Mouse (Mus musculus) adrenal gland, adult (tissue): ENCODE measurements around the gene Zfp282.

Experiments
- DNase-seq, 2 experiments: peaks; one replicate each; pipeline ENCODE4 v3.0.0; 2022 to 2023; ENCODE audit warnings: low spot score in 1 of 2; ENCODE audit not compliant: inconsistent age in 2 of 2

Gene Zfp282

DNA sequence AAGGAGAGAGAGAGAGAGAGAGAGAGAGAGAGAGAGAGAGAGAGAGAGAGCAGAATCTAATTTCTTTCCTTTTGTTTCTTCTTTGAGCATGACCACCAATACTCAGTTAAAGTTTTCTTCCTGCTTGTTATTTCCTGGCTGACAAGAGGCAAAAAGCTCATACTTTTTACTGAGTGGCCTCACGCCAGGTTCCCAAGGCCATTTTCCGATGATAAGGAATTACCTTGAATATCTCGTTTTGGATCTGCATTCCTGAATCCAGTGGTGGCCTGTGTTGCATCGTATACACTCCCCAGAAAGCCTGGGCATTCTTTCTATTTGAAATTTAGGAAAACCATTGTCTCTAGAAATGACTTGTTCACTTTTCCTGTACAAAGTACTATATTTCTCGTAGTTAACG, 22.4 kb downstream of the Zfp282 start:
- peak; percentile 48 to 80 for DNase-seq

DNA sequence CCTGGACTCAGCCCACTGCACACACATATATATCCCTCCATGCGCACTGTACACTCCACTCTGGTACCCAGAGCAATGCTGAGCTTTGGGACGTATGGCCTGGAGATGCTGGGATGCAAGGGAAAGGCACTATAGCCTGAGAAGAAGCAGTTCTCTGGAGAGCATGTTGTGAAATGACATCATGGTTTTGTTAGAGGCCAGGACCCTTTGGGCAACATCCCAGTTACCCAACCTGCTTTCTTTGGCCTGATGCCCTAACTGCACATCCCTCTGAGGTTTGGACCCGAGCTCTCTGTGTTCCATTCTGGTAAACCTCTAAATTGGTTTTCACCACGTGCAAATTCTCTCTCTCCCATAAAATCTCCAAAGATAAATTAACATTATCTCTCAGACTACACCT, 26.6 kb downstream of the Zfp282 start:
- DNase-seq, result peak in 1 of 2 experiments; percentile 60

DNA sequence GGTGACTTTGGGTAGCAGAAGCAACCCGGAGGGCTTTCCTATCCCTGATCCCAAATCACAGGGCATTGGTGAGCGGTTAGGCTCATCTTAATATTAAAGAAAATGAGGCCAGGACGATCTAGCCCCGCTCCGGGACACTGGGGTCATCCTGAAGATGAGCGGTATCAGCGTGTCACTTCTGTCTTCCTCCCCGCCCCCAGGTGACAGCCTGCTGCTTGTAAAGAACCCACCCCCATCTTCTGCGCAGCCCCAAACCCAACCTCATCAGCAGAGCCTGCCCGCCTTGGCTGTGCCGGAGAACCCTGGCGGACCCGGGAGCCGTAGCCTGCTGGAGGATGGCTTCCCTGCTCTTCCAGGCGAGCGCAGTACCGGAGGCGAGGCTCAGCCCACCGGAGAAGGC, 27.4 kb downstream of the Zfp282 start:
- no peak for DNase-seq

DNA sequence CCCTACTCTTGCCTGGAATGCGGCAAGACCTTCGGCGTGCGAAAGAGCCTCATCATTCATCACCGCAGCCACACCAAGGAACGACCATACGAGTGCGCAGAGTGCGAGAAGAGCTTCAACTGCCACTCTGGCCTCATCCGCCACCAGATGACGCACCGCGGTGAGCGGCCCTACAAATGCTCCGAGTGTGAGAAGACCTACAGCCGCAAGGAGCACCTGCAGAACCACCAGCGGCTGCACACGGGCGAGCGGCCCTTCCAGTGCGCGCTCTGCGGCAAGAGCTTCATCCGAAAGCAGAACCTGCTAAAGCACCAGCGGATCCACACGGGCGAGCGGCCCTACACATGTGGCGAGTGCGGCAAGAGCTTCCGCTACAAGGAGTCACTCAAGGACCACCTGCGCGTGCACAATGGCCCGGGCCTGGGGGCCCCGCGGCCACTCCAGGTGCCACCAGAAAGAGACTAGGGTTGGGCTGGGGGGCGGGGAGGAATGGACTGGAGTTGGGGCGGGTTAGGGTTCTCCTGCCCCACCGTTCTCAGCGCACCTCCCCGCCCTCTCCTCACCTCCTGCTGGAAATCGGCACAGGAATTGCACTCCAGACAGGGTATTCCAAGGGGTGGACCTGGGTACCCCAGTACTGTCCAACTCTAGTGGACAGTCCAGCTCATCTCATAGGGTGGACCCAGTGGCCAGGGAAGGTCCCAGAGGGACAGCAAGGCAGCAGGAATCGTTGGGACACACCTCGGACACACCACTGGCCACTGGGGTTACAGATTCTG, 28.1 kb downstream of the Zfp282 start:
- no peak for DNase-seq

DNA sequence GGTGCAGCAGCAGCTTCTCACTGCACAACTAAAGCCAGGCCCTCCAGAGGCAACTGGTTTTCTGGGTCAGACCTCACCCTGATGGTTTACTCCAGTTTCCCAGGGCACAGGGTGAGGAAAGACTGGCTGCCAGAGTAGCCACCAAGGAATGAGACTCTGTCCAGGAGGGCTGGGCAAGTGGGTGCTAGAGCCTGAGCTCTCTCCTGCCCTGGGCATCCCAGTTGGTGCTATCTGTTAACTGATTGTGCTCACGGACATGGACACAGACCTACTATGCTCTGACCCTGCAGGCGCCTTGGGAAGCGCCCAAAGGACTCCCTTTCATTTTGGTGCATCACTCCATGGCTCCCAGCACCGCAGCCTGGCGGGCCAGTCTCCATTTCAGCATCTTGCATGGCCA, 29.3 kb downstream of the Zfp282 start:
- DNase-seq, result no peak

DNA sequence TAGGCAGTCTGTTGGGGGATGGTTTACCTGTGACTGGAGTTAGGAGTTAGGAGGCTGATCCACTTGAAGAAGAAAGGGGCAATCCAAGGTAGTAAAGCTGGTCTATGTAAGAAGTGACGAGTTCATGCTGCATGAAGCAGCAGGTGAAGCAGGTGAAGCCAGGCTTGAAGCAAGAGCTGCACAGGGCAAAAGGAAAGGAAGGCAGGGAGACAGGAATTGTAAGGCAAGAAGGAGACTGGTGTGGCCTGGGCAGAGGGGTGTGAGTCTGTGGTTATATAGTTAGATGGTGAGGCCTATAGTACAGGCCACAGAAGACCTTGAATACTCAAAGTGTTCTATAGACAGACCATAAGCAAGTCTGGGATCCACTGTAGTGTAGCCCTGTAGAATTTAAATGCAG, 32.0 kb downstream of the Zfp282 start:
- no peak for DNase-seq

DNA sequence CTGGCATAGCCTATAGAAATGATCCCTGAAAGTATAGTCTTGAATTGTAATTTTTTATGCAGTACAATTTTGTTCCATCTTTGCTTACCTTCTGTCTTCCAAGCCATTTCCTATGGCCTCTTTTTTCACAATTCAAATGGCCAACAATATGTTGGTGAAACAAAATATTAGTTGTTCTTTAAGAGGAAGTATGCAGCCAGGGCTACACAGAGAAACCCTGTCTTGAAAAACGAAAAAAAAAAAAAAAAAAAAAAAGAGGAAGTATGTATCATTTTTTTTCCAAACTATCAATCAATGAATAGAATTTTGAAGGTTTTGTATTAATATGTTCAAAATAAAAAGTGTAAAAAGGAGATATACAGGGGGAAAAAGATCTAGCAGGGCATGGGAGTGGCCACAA, 34.6 kb downstream of the Zfp282 start:
- no peak for DNase-seq

DNA sequence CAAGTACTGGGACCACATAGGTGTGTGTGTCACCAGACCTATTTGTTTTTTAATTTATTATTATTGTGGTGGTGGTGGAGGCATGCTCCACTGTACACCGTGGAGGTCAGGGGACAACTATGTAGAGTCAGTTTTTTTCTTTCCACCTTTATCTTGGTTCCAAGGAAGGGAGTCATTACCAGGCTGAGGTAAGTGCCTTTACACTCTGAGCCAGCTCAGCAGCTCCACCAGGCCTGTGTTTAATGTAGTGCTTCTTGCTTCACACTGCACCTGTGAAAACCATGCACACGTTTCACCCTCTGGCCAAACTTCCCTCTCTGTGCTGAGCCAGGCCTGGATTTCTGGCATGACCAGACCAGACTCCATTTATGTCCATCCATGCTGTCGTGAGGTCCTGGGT, 36.0 kb downstream of the Zfp282 start:
- no peak for DNase-seq

DNA sequence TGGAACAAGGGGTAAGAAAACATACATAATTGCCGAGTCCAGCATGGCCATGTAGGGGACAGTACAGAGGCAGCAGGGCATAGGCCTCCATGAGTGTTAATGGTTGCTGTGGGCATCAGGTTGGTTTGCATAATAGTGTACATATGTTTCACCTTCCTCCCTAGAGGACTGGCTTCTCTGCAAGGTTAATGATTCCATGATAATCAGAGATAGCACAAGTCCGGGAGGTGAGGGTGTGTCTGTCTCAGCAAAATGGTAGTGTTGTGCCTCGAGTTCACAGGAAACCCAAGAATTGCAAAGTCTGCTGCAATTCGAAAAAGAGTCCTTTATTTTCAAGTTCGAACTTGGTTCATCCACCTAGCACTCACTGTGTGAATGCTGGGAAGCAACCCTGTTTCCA, 40.0 kb downstream of the Zfp282 start:
- DNase-seq, result no peak

DNA sequence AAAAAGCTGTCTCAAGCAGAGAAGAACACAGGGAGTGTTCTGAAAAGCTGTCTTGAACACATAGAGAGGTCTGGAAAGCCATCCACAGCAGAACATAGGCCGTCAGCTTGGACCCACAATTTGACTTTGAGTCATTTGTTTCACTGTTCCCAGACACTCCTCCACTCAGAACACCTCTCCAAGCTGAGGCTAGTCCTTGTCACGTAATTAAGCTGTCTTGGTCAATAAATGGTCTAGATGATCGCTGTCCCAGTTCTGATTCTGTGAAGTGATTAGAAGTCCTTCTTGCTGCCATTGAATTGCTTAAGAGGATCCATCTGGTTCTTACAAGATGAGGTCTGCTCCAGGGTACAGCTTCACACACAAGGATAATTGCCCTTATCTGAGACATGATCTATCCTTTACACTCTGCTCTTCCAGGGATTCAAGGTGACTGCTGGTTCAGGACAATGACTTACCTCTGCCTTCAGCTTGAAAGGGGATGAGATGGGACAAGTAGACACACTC, 41.8 kb downstream of the Zfp282 start:
- no peak for DNase-seq

DNA sequence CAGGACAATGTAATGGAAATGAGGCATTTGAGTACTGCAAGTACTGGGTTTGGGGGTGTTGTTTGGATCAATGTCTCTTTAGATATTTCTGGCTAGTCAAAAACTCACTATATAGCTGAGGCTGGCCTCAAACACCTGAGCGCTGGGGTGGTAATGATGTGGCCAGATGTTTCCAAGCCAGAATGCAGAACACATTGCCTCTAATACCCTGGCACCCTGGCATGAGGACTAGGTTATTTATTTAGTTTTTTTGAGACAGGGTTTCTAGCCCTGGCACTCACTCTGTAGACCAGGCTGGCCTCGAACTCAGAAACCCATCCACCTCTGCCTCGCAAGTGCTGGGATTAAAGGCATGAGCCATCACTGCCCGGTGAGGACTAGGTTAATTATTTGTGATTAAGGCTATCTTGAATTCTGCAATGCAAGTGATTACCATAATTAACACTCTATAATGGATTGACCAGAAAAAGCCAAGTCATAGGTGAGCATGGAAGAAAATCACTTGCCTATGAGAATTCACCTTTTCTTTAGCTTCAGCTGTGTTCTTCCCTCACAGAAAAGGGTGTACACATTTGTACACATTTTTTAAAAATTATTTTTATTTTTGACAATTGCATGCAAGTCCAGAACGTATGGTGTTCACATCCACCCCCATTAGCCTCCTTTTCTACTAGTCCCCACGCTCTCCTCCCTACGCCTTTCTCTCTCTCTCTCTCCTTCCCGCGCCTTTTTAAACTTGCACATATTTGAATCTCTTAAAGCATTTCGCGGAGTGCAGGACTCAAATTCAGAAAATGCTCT, 42.8 kb downstream of the Zfp282 start:
- DNase-seq, result no peak

DNA sequence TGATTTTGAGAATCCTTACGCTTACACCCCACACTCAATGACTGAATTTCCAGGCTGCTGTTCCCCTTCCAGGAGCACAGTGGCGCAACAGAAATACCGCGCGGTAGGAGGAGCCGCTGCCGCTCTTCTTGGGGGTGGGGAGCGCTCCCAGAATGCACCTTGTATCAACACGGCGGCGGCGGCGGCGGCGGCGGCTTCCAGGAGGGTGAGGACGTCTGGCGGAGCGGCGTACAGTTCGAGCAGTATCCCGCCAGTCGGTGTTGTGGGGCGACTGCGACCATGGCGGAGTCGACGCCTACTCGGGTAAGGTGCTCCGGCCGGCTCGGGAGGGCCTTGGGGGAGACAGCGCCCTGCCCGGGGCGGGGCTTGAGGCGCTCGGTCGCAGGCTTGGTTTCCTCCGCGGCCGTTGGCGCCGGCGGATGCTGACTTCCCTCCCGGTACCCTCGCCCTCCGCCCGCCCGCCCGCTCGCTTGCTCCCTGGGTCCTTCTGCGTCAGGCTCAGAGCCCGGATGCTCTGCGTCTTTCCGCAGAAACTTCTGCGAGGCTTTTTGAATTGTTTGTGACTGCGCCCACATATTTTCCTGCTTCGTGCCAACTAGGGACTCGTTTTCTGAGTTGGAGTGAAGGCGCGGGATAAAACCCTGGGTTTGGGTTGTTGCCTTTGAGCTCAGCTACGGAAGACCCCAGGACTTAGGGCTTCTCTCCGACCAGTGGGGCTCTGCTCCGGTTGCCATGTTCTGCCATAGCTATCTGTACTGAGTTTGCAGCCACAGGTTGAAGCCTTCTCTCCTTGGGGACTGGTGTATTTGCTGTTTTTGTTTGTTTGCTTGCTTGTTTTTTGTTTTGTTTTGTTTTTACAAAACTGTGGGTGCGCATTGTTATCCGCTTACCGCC, 43.7 kb downstream of the Zfp282 start, which contains the start of gene Zfp212:
Zfp212 (plus strand) TSS at position 30 of the 894 bp plus-strand sequence.
- peak; percentile 91 to 97 for DNase-seq

DNA sequence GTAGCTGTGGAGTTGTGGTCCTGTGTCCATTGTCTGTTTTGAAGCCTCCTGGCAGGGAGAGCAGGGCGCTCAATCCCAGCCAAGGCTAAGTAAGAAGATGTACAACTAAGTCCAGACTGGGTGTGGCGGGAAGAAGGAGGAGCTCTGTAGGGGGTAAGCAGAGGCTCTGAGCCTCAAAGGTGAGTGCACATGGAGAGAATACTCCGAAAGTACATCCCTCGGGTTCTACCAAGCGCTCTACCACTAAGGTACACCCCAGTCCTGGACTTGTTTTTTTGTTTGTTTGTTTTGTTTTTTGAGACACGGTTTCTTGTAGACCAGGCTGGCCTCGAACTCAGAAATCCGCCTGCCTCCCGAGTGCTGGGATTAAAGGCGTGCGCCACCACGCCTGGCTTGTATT, 65.5 kb downstream of the Zfp282 start:
- DNase-seq, result no peak

DNA sequence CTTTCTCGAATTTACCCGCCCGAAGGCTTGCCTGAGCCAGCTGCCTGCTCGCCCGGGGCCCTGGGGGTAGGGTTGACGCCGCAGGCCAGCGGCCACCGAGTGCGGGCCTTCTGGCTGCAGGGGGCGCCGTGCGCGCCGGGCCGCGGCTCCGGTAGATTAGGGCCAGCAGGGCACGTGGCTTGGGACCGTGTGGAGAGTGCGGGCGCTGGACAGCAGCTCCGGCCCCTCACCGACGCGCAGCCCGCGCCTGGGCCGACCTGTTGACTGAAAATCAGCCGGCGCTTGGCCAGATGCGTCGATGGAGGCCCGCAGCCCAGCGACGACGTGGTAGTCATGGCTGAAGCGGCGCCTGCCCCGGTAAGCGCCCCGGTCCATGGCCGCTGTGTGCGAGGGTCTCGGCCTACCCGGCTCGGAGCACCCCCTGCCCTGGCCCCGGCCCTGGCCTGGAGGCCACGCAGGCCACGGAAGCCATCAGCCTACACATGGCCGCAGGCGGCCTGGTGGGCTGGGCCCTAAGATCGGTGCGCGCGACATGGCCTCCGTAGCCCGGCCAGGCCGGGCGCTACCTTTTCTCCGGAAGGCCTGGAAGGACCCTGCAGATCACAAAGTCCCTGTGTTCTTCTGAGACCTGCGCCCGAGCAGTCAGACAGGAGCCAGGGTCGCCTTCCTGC, 66.2 kb downstream of the Zfp282 start:
- peak; percentile 78 to 90 for DNase-seq

DNA sequence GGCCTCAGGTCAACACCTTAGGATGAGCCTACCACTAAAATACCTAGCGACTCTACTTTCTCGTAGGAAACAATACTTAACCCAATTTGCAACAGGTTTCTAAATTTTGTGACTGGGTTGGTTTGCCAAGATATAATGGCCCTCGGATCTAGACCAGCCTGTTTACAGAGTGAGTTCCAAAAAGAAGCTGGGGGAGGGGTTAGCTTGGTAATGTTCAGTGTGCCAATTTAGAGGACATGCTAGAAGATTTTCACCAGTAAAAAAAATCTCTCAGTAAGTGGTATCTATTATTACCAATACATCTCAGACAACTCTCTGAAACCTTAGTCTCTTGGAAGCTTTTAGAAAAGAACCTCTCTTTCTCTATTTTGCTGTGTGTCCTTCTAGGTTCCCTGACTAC, 66.7 kb downstream of the Zfp282 start:
- no peak for DNase-seq

DNA sequence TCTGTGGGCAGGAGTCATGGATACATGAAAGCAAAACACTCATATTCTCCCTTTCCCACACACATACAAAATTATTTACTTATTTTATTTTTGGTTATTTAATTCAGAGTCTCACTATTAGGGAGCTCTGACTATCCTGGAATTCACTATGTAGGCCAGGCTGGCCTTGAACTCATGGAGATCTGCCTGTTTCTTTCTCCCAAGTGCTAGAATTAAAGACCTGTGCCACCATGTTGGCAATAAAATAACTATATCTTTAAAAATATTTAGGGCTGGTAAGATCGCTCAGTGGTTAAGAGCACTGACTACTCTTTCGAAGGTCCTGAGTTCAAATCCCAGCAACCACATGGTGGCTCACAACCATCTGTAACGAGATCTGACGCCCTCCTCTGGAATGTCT, 70.4 kb downstream of the Zfp282 start:
- DNase-seq, result no peak

DNA sequence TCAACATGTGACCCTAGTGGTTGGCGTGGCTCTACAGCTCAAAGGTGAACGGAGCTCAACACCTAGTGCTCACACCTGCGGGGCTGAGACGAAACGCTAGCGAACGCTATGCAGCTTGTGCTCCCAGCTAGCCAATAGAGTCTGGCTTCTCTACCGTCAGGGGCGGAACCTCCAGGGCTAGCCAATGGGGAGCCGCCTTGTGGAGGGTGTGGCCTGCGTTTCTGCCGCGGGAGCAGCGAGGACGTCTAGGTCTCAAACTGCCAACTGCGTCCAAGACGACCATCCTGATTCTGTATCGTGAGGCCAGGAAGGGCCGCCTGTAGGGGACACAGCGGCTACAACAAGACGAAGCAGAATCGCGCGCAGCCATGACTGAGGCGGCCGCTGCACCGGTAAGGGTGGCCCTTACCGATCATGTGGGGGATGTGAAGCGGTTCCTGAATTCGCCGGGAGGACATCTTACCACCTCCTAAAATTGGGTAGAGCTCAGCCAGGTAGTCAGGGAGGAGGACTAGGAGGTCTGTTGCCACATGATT, 76.3 kb downstream of the Zfp282 start, which contains the start of gene Zfp956:
Zfp956 (plus strand) TSS at position 200 of the 536 bp plus-strand sequence.
- DNase-seq, result peak; percentile 94 to 98

DNA sequence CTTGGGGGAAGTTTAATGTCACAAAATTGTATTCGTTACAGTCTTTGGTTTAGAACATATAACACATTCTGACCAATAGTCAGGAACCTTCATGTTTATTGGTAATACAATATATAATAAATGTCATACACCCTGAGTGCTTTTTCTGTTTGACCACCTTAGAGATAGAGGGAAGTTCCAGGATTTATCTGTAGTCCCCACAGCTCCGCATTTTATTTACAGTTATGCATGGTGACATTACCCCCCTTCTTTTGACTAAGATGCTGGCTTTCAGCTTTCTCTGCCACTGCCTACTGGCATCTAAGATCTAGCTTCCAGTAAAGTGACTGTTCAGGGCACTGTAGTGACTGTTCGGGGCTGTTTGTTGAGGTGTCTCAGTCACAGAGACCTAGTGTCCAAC, 77.4 kb downstream of the Zfp282 start:
- DNase-seq, result no peak

DNA sequence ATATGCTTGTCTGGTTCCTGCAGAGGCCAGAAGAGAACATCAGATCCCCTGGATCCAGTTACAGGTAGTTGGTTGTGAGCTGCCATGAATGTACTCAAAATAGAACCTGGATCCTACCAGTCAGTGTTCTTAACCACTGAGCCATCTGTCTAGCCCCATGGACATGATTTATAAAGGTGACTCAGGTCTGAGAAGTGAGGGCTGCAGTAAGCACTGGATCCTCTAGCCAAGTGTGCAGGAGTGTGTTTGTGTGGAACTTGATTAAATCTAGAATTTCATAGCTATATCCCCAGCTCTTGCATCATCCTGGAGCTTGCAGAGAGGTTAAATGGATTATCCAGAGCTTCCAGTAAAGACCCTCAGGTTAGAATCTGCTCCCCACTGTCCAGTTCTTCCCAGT, 80.8 kb downstream of the Zfp282 start:
- DNase-seq, result peak in 1 of 2 experiments; percentile 24
